Mouse (Mus musculus) erythroblast, embryonic 14.5 days (primary cell): ENCODE results near the gene Anks1.

Experiments used
- GATA1 ChIP-seq: IDR thresholded peaks from 2 replicates; pipeline ENCODE4 v1.6.1; 2012; ENCODE audit warnings: low read length, inconsistent platforms, mixed read lengths
- TAL1 ChIP-seq: IDR thresholded peaks from 3 replicates; pipeline ENCODE4 v1.6.1; 2012; ENCODE audit warnings: low read length, inconsistent platforms, mixed read lengths

DNA sequence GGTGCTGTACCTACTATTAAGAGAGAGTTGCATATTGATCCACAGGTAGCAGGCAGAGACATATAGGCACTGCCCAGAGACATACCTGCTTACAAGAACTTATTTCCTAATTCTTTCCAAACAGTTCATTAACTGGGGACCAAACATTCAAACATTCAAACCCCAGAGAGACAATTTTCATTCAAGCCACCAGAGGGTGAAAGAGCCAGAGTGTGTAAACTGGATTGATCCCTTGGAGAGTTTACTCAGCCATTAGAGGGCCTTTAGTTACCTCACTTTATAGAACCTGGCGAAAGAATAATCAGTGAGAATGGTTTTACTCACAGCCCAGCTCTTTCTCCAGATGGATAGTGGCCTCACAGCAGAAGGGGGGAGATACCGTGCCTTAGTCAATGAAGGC lies 43.6 kb upstream of the Anks1 start:
- no peak for TF ChIP-seq TAL1
- TF ChIP-seq GATA1, result no peak
